Mouse (Mus musculus): ENCODE results near the gene Cbarp.

DNA sequence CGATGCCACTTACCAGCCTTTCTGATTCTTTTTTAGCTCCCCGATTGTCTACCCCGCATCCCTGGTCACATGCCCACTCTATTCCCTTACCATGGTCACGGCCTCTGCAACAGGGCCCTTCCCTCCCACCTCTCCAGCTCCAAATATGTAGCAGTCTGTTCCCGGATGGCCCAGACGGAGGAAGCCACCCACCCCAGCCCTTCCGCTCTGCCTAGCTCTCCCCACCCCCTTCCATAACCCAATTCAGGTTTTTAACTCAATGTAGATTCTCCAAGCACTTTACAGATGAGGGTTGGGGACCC lies 16.1 kb upstream of the Cbarp start:
- no peak for TF ChIP-seq CTCF (IDR thresholded peaks at IDR 0.05; ENCODE audit: low read depth)
- TF ChIP-seq EP300 (IDR thresholded peaks at IDR 0.05; ENCODE audit: low read depth) = no peak

All from liver, embryonic 14.5 days (tissue).